In genomic region chr15:84313566-84313878, GRCm38 (mm10) we compare ENCODE assay signal across 9 mouse cellular contexts. TPM values are rescaled to one million over a fixed set of nuclear protein-coding genes. Genes with fewer than 3 reads are reported as not detected.
A peak's percentile ranks its signal among the peaks of the same experiment; 100 is the strongest.
DNase-seq lines count a peak whose midpoint lies in the region; ATAC-seq lines count a peak whose summit lies in the region.
"Had no signal": no experiment of that assay in that cellular context is flagged by ENCODE, and none has a peak within 500 bp of the region (broad histone marks: within the 10 kb centered on the region; RNA-seq: fewer than 3 reads in every experiment).

No protein-coding gene starts in this region.

- H3K36me3 ChIP-seq in forebrain, embryonic 14.5 days (ENCODE audit: control insufficient read depth, insufficient read depth, low read length): no peaks in the 10 kb centered on the region
- H3K36me3 ChIP-seq in forebrain, embryonic 11.5 days (ENCODE audit: control insufficient read depth, insufficient read depth, low read length): no peaks in the 10 kb centered on the region
- H3K36me3 ChIP-seq in limb, embryonic 10.5 days: peaks cover 3% of the 10 kb centered on the region

- 23% methylated on average over 9 of the region's 9 CpGs for WGBS in forebrain, embryonic 14.5 days
- 24% methylated on average over 9 of the region's 9 CpGs for WGBS in forebrain, embryonic 11.5 days
- 24% methylated on average over 9 of the region's 9 CpGs for WGBS in limb, embryonic 10.5 days

- H3K27me3 ChIP-seq in forebrain, embryonic 14.5 days (replicated peaks; ENCODE audit: control insufficient read depth, insufficient read depth, low read length): no peaks in the 10 kb centered on the region
- no peaks in the 10 kb centered on the region for H3K27me3 ChIP-seq in forebrain, embryonic 11.5 days (ENCODE audit: control insufficient read depth, insufficient read depth, low read length)
- peaks cover 5% of the 10 kb centered on the region; the same call in 1 of the 2 replicates for H3K27me3 ChIP-seq in limb, embryonic 10.5 days (ENCODE audit: low read depth, poor library complexity, severe bottlenecking)

- no peak overlapping the region for H3K4me3 ChIP-seq in forebrain, embryonic 14.5 days (ENCODE audit: low read depth, low read length)
- no peak overlapping the region for H3K4me3 ChIP-seq in forebrain, embryonic 11.5 days (ENCODE audit: low read depth, low read length)
- 0 out of 2 replicates have a peak overlapping the region, but pooled peaks have one; percentile 6 for H3K4me3 ChIP-seq in limb, embryonic 10.5 days

- ATAC-seq in forebrain, embryonic 14.5 days: no peak
- ATAC-seq in forebrain, embryonic 11.5 days (replicated peaks; ENCODE audit: low FRiP score): no peak

- H3K27ac ChIP-seq in forebrain, embryonic 14.5 days (ENCODE audit: low read depth, low read length): 0 out of 2 replicates have a peak overlapping the region, but pooled peaks have one; percentile 14
- no peak overlapping the region for H3K27ac ChIP-seq in forebrain, embryonic 11.5 days (ENCODE audit: low read depth, low read length)
- H3K27ac ChIP-seq in limb, embryonic 10.5 days: peak overlapping the region; percentile 67

- no peak overlapping the region for H3K4me2 ChIP-seq in forebrain, embryonic 14.5 days (ENCODE audit: low read length)
- H3K4me2 ChIP-seq in forebrain, embryonic 11.5 days (ENCODE audit: low read depth, low read length, severe bottlenecking): no peak overlapping the region

- H3K9ac ChIP-seq in forebrain, embryonic 14.5 days (ENCODE audit: low read length): no peak overlapping the region
- no peak overlapping the region for H3K9ac ChIP-seq in forebrain, embryonic 11.5 days (ENCODE audit: low read length)

- peaks cover 28% of the 10 kb centered on the region for H3K4me1 ChIP-seq in forebrain, embryonic 14.5 days (ENCODE audit: control insufficient read depth, insufficient read depth, low read length)
- peaks cover 16% of the 10 kb centered on the region for H3K4me1 ChIP-seq in forebrain, embryonic 11.5 days (replicated peaks; ENCODE audit: control insufficient read depth, insufficient read depth, low read length)
- peaks cover 51% of the 10 kb centered on the region for H3K4me1 ChIP-seq in limb, embryonic 10.5 days

- no peaks in the 10 kb centered on the region for H3K9me3 ChIP-seq in forebrain, embryonic 14.5 days (replicated peaks; ENCODE audit: control insufficient read depth, low read length)
- H3K9me3 ChIP-seq in forebrain, embryonic 11.5 days (ENCODE audit: control insufficient read depth, low read length): no peaks in the 10 kb centered on the region
- H3K9me3 ChIP-seq in limb, embryonic 10.5 days (replicated peaks): no peaks in the 10 kb centered on the region

- no peak for DNase-seq in forebrain, embryonic 14.5 days (ENCODE audit: low spot score)
- DNase-seq in forebrain, embryonic 11.5 days (ENCODE audit: low spot score): no peak
- DNase-seq in CD4-positive, CD25-positive, alpha-beta regulatory T cell, adult 2 months (ENCODE audit: low read depth, low spot score): peak; percentile 70
- no peak for DNase-seq in limb, embryonic 10.5 days (ENCODE audit: low spot score)
- DNase-seq in natural killer cell, adult 2 months (ENCODE audit: low spot score in 2 of 2): peak; percentile 46 to 61
- no peak for DNase-seq in cerebellum, adult 11-12 months
- no peak for DNase-seq in adrenal gland, postnatal 36 days
- DNase-seq in right cerebral cortex, postnatal 10 days (ENCODE audit: low spot score in 2 of 2): no peak
- DNase-seq: cerebellum, postnatal 14 days had no signal

RNA-seq across cellular contexts. Expression of gene Parvg, which starts 10.3 kb away (rescaled TPM):
- polyA plus RNA-seq in forebrain, embryonic 14.5 days (2014; fragmentation: Nextera tagmentation; extraction: Ambion mirVana): 0.90 and 1.2 TPM in 2 replicates
- 0.35 and 0.56 TPM in 2 replicates for polyA plus RNA-seq in forebrain, embryonic 11.5 days (2014; fragmentation: Nextera tagmentation; extraction: Ambion mirVana)
- polyA plus RNA-seq in limb, embryonic 10.5 days (2016; fragmentation: Nextera tagmentation; extraction: Ambion mirVana): 0.72 and 0.75 TPM in 2 replicates
- 1 to 10 TPM; 3.0 to 3.3 TPM for total RNA-seq in adrenal gland, postnatal 36 days (2021)

Comparison
In these comparisons a context has a peak if more than half of its experiments do, and no peak if none do; other contexts are left out.
1. DNase-seq: peak in CD4-positive, CD25-positive, alpha-beta regulatory T cell, adult 2 months (single experiment) and natural killer cell, adult 2 months (2 of 2); none in forebrain, embryonic 14.5 days (single experiment), forebrain, embryonic 11.5 days (single experiment), limb, embryonic 10.5 days (single experiment), cerebellum, adult 11-12 months (single experiment), adrenal gland, postnatal 36 days (0 of 2) and right cerebral cortex, postnatal 10 days (0 of 2).